ENCODE assay signal across 19 mouse cellular contexts in genomic region chr1:131726586-131726985, GRCm38 (mm10). TPM values are rescaled to one million over a fixed set of nuclear protein-coding genes. Genes with fewer than 3 reads are reported as not detected.
DNase-seq lines count a peak whose midpoint lies in the region; ATAC-seq and TF ChIP-seq lines count a peak whose summit lies in the region.
"Had no signal": no experiment of that assay in that cellular context is flagged by ENCODE, and none has a peak within 500 bp of the region (broad histone marks: within the 10 kb centered on the region; RNA-seq: fewer than 3 reads in every experiment).

No protein-coding gene starts in this region.

- no peaks in the 10 kb centered on the region for H3K9me3 ChIP-seq in lung, embryonic 16.5 days (ENCODE audit: control insufficient read depth, low read length)
- H3K9me3 ChIP-seq in heart, postnatal 0 days (replicated peaks; ENCODE audit: control insufficient read depth, low read length) = no peaks in the 10 kb centered on the region
- no peaks in the 10 kb centered on the region for H3K9me3 ChIP-seq in limb, embryonic 10.5 days (replicated peaks)
- H3K9me3 ChIP-seq: hindbrain, embryonic 13.5 days; neural tube, embryonic 15.5 days had no signal

- no peak overlapping the region for H3K4me2 ChIP-seq in lung, embryonic 16.5 days (ENCODE audit: low read depth, low read length)
- H3K4me2 ChIP-seq in heart, postnatal 0 days (ENCODE audit: low read depth, low read length) = no peak overlapping the region
- H3K4me2 ChIP-seq: hindbrain, embryonic 13.5 days; neural tube, embryonic 15.5 days had no signal

- H3K4me1 ChIP-seq in lung, embryonic 16.5 days (replicated peaks; ENCODE audit: control insufficient read depth, insufficient read depth, low read length) = peaks cover 4% of the 10 kb centered on the region; the same call in 1 of the 2 replicates
- H3K4me1 ChIP-seq in heart, postnatal 0 days (ENCODE audit: control insufficient read depth, insufficient read depth) = peaks cover 14% of the 10 kb centered on the region; the same call in 1 of the 2 replicates
- no peaks in the 10 kb centered on the region for H3K4me1 ChIP-seq in limb, embryonic 10.5 days
- H3K4me1 ChIP-seq in cerebellum, adult 2 months (ENCODE audit: control insufficient read depth, insufficient read depth, low read length) = no peaks in the 10 kb centered on the region
- H3K4me1 ChIP-seq: neural tube, embryonic 15.5 days had no signal

- no peak for TF ChIP-seq CTCF in heart, postnatal 0 days (IDR thresholded peaks at IDR 0.05; ENCODE audit: low read depth)
- no peak for TF ChIP-seq CTCF in cerebellum, adult 2 months (IDR thresholded peaks at IDR 0.05; ENCODE audit: borderline replicate concordance, insufficient read depth, low read depth, low read length)

- TF ChIP-seq POLR2A in cerebellum, adult 2 months (IDR thresholded peaks at IDR 0.05; ENCODE audit: borderline replicate concordance, insufficient read depth, low read length) = no peak

- no peak overlapping the region for H3K27ac ChIP-seq in lung, embryonic 16.5 days (ENCODE audit: low read length)
- no peak overlapping the region for H3K27ac ChIP-seq in heart, postnatal 0 days (ENCODE audit: low read depth)
- H3K27ac ChIP-seq in limb, embryonic 10.5 days = no peak overlapping the region
- no peak overlapping the region for H3K27ac ChIP-seq in cerebellum, adult 2 months (ENCODE audit: insufficient read depth, low read length)
- H3K27ac ChIP-seq: hindbrain, embryonic 13.5 days; left cerebral cortex, adult 2 months; neural tube, embryonic 15.5 days had no signal

- no peak overlapping the region for H3K4me3 ChIP-seq in lung, embryonic 16.5 days (ENCODE audit: low read length)
- no peak overlapping the region for H3K4me3 ChIP-seq in heart, postnatal 0 days (ENCODE audit: low read depth, low read length)
- H3K4me3 ChIP-seq in limb, embryonic 10.5 days = no peak overlapping the region
- H3K4me3 ChIP-seq in cerebellum, adult 2 months (replicated peaks; ENCODE audit: insufficient read depth, low read depth, low read length) = no peak overlapping the region
- H3K4me3 ChIP-seq: hindbrain, embryonic 13.5 days; left cerebral cortex, adult 2 months; neural tube, embryonic 15.5 days had no signal

- no peaks in the 10 kb centered on the region for H3K36me3 ChIP-seq in lung, embryonic 16.5 days (ENCODE audit: control insufficient read depth, insufficient read depth, low read length)
- no peaks in the 10 kb centered on the region for H3K36me3 ChIP-seq in heart, postnatal 0 days (replicated peaks; ENCODE audit: control insufficient read depth, insufficient read depth, low read length)
- H3K36me3 ChIP-seq in limb, embryonic 10.5 days = no peaks in the 10 kb centered on the region
- H3K36me3 ChIP-seq: hindbrain, embryonic 13.5 days; neural tube, embryonic 15.5 days had no signal

- peak; percentile 31; the same call in 1 of the 2 replicates for ATAC-seq in lung, embryonic 16.5 days (ENCODE audit: low read depth)
- peak; percentile 70 for ATAC-seq in heart, postnatal 0 days (ENCODE audit: insufficient read depth, low read depth)
- ATAC-seq: forebrain, embryonic 16.5 days; intestine, embryonic 16.5 days had no signal

- H3K27me3 ChIP-seq in lung, embryonic 16.5 days (ENCODE audit: control insufficient read depth, insufficient read depth, low read depth, low read length) = no peaks in the 10 kb centered on the region
- H3K27me3 ChIP-seq in heart, postnatal 0 days (ENCODE audit: control insufficient read depth, insufficient read depth, low read length) = no peaks in the 10 kb centered on the region
- H3K27me3 ChIP-seq in limb, embryonic 10.5 days (ENCODE audit: low read depth, poor library complexity, severe bottlenecking) = no peaks in the 10 kb centered on the region
- no peaks in the 10 kb centered on the region for H3K27me3 ChIP-seq in cerebellum, adult 2 months (ENCODE audit: control insufficient read depth, insufficient read depth, low read length)
- H3K27me3 ChIP-seq: hindbrain, embryonic 13.5 days; neural tube, embryonic 15.5 days had no signal

- 34% methylated on average over 6 of the region's 6 CpGs for WGBS in lung, embryonic 16.5 days
- 6% methylated on average over 6 of the region's 6 CpGs for WGBS in heart, postnatal 0 days
- 75% methylated on average over 6 of the region's 6 CpGs for WGBS in limb, embryonic 10.5 days
- 64% methylated on average over 6 of the region's 6 CpGs for WGBS in cerebellum, adult 2 months

- intact Hi-C loops in gastrocnemius, postnatal 14 days (cut with DNase I; ENCODE audit: low total_unique reads) = no loop called here

- DNase-seq in gastrocnemius, adult 18-20 months (ENCODE audit: low spot score) = peak; percentile 21
- no peak for DNase-seq in gastrocnemius, postnatal 14 days
- DNase-seq in lung, adult 18-20 months = no peak
- DNase-seq in adrenal gland, postnatal 36 days = peak; percentile 46 to 60
- DNase-seq in heart, postnatal 0 days (ENCODE audit: low spot score) = peak; percentile 41
- no peak for DNase-seq in limb, embryonic 10.5 days (ENCODE audit: low spot score)
- no peak for DNase-seq in cerebellum, adult 2 months
- DNase-seq: cerebellum, adult 18-20 months; embryo, embryonic 11 days; gastrocnemius, postnatal 25 days; thymus, adult 2 months had no signal

- no peak for TF ChIP-seq EP300 in heart, postnatal 0 days (IDR thresholded peaks at IDR 0.05; ENCODE audit: low read depth)

- H3K9ac ChIP-seq in lung, embryonic 16.5 days (ENCODE audit: low read length) = no peak overlapping the region
- H3K9ac ChIP-seq in heart, postnatal 0 days (replicated peaks; ENCODE audit: low read depth, low read length) = no peak overlapping the region; the same call in 1 of the 2 replicates
- H3K9ac ChIP-seq: hindbrain, embryonic 13.5 days; neural tube, embryonic 15.5 days had no signal

RNA-seq across cellular contexts. Expression of gene Slc26a9, which starts 17.2 kb away (rescaled TPM):
- not detected for total RNA-seq in gastrocnemius, adult 18-20 months (2021)
- total RNA-seq in gastrocnemius, postnatal 14 days (2021) = not detected
- polyA plus RNA-seq in lung, embryonic 16.5 days (2015; fragmentation: Nextera tagmentation; extraction: Ambion mirVana) = 8.9 and 10.1 TPM in 2 replicates
- not detected for total RNA-seq in adrenal gland, postnatal 36 days (2021)
- total RNA-seq in heart, postnatal 0 days (2014; rRNA removed; ENCODE audit: low replicate concordance) = not detected in 2 replicates
- polyA plus RNA-seq in heart, postnatal 0 days (2015; fragmentation: Nextera tagmentation; extraction: Ambion mirVana) = 0.03 and 0.05 TPM in 2 replicates
- polyA plus RNA-seq in limb, embryonic 10.5 days (2016; fragmentation: Nextera tagmentation; extraction: Ambion mirVana) = 0.08 TPM in 1 of 2 replicates, not detected in the other
- polyA plus RNA-seq in cerebellum, adult 2 months (2012; rRNA removed) = 0.05 TPM in 2 replicates
- total RNA-seq: gastrocnemius, postnatal 25 days; megakaryocyte-erythroid progenitor cell, adult 5-6 weeks had no signal
- polyA plus RNA-seq: C2C12 had no signal

RNA-seq across cellular contexts. Expression of gene Rab7b, which starts 38.1 kb away (rescaled TPM):
- 1 to 10 TPM; 2.3 to 2.8 TPM for total RNA-seq in gastrocnemius, adult 18-20 months (2021)
- 1 to 10 TPM; 3.7 to 6.5 TPM for total RNA-seq in gastrocnemius, postnatal 14 days (2021)
- 2.3 and 2.6 TPM in 2 replicates for polyA plus RNA-seq in lung, embryonic 16.5 days (2015; fragmentation: Nextera tagmentation; extraction: Ambion mirVana)
- total RNA-seq in adrenal gland, postnatal 36 days (2021) = 1 to 10 TPM; 3.3 to 5.8 TPM
- total RNA-seq in heart, postnatal 0 days (2014; rRNA removed; ENCODE audit: low replicate concordance) = 0.50 and 2.8 TPM in 2 replicates
- polyA plus RNA-seq in heart, postnatal 0 days (2015; fragmentation: Nextera tagmentation; extraction: Ambion mirVana) = 3.1 and 3.7 TPM in 2 replicates
- 0.63 and 0.65 TPM in 2 replicates for polyA plus RNA-seq in limb, embryonic 10.5 days (2016; fragmentation: Nextera tagmentation; extraction: Ambion mirVana)
- 4.5 and 4.8 TPM in 2 replicates for polyA plus RNA-seq in cerebellum, adult 2 months (2012; rRNA removed)

Comparison
In these comparisons a context has a peak if more than half of its experiments do, and no peak if none do; other contexts are left out.
1. DNase-seq: peak in gastrocnemius, adult 18-20 months (single experiment), adrenal gland, postnatal 36 days (2 of 2) and heart, postnatal 0 days (single experiment); none in gastrocnemius, postnatal 14 days (single experiment), lung, adult 18-20 months (0 of 2), limb, embryonic 10.5 days (single experiment) and cerebellum, adult 2 months (0 of 2).